Mouse (Mus musculus): ENCODE measurements around the gene Ppp1r14c. TPM values are rescaled to one million over a fixed set of nuclear protein-coding genes. Genes with fewer than 3 reads are reported as not detected.

The Ppp1r14c gene
- polyA plus RNA-seq, 1 experiment from 2014 or later, result 0.08 TPM

DNA sequence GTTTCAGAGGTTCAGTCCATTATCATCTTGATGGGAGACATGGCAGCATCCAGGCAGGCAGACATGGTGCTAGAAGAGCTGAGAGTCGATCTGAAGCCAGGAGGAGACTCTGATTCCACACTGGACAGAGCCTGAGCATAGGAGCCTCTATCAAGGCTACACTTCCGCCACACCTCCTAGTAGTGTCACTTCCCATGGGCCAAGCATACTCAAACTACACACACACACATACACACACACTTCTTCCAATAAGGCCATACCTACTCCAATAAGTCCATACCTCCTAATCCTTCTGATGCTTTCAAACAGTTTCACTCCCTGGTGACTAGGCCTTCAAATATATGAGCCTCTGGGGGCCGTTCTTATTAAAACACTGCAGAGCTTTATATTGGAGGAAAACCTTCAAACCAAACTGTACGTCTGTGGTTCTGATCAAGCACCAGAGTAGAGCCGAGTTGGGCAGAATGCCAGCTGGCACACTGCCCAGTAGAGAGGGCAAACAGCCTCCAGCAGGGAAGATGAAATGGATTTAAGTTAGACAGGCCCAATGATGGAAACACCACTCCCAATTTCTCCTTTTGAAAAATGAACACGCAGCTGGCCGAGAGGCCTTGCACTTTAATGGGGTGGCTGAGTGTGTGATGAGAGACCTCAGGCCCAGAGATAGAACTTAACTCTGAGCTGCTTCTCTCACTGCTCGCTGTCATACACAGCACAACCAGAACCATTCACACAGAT is 141.8 kb downstream of the Ppp1r14c start:
- H3K36me3 ChIP-seq (replicated peaks; ENCODE audit: insufficient read depth, low read length), result no peaks in the 10 kb centered on the region
- no peak overlapping the region for H3K4me2 ChIP-seq (ENCODE audit: low read depth, low read length)
- no peaks in the 10 kb centered on the region for H3K4me1 ChIP-seq (ENCODE audit: insufficient read depth)
- H3K9ac ChIP-seq (replicated peaks), result no peak overlapping the region
- H3K9me3 ChIP-seq (ENCODE audit: low read length), result no peaks in the 10 kb centered on the region
- peak; percentile 75 for DNase-seq
- no peak for TF ChIP-seq EP300 (IDR thresholded peaks at IDR 0.05; ENCODE audit: low read depth)
- no peak for TF ChIP-seq CTCF (IDR thresholded peaks at IDR 0.05; ENCODE audit: low read depth)
- no peak overlapping the region for H3K4me3 ChIP-seq (ENCODE audit: low read depth, low read length)
- no peaks in the 10 kb centered on the region for H3K27me3 ChIP-seq (ENCODE audit: insufficient read depth, low read length)
- 59% methylated on average over 8 of the region's 8 CpGs for WGBS (ENCODE audit: insufficient replicate concordance)
- H3K27ac ChIP-seq (ENCODE audit: low read depth), result no peak overlapping the region
- ATAC-seq, result no peak

DNA sequence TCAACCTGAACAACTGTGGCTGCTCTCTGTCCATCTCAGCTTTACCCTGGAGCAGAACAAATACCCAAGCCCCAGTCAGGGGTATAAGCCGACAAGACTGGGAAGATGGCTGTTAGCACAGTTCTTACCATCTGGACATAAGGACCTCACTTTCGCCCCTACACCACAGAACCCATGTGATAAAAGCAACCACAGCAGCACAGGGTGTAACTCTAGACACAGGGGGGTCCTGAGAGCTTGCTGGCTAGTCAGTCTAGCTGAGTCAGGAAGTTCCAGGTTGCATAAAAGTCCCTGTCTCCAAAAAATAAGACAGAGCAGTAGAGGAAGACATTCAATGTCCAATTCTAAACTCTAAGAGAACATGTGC is 142.3 kb downstream of the Ppp1r14c start:
- Histone ChIP-seq H3K27ac (ENCODE audit: low read depth) (no peak overlapping the region), H3K27me3 (ENCODE audit: insufficient read depth, low read length) (no peaks in the 10 kb centered on the region), H3K4me2 (ENCODE audit: low read depth, low read length) (no peak overlapping the region), H3K4me3 (ENCODE audit: low read depth, low read length) (no peak overlapping the region), H3K9me3 (ENCODE audit: low read length) (no peaks in the 10 kb centered on the region), H3K9ac (replicated peaks) (no peak overlapping the region), H3K36me3 (replicated peaks; ENCODE audit: insufficient read depth, low read length) (no peaks in the 10 kb centered on the region), H3K4me1 (ENCODE audit: insufficient read depth) (no peaks in the 10 kb centered on the region)
- TF ChIP-seq EP300 (IDR thresholded peaks at IDR 0.05; ENCODE audit: low read depth) (no peak), CTCF (IDR thresholded peaks at IDR 0.05; ENCODE audit: low read depth) (no peak)
- DNase-seq, result no peak
- no peak for ATAC-seq
- WGBS (ENCODE audit: insufficient replicate concordance), result 72% methylated on average over 2 of the region's 2 CpGs

DNA sequence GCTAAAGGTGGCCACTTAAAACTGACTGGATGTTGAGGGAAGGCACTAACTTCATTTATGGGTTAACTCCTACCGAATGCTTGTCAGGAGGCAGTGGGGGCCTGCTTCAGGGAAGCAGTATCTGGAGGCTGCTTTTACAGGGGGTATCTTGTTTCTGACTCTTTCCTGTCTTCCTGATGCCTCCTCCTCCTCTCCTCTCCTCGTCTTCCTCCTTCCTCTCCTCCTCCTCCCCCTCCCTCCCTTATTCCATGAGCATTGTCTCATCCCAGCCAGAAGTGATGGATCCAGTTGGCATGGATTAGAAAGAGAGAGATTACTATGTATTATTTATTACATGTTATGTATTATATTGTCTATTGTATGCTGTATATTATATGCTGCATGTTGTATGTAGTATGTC is 142.9 kb downstream of the Ppp1r14c start:
- H3K27me3 ChIP-seq (ENCODE audit: insufficient read depth, low read length), result no peaks in the 10 kb centered on the region

DNA sequence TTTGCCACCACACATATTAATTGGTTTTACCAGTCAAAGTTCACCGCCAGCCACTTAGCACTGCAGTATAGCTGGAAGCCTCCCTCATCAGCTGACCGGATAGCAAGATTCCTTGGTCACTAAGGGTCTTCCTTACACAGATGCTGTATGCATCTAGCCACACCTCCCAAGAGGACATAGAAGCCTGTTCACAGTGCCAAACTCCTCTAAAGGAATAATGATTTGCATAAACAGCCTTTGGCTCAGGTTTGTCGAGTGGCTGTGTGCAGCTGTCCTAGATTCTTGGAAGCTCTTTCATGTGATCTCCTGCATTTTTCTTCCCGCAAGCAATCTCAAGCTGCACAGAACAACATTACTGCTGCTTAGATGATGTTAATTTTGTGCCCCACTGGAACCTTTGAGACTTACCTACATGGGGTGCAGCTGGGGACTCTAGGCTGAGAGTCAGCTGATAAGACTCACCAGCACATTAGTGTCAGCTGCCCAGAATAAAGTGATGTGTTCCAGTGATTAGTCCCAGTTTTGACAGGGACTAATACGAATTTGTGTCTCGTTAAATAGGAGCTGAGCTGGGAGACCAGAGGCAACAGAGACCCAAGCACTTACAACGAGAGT is 143.9 kb downstream of the Ppp1r14c start:
- 72% methylated on average over 7 of the region's 7 CpGs for WGBS (ENCODE audit: insufficient replicate concordance)
- no peak overlapping the region for H3K27ac ChIP-seq (ENCODE audit: low read depth)
- H3K9ac ChIP-seq (replicated peaks), result no peak overlapping the region
- no peak for DNase-seq
- no peaks in the 10 kb centered on the region for H3K9me3 ChIP-seq (ENCODE audit: low read length)
- no peaks in the 10 kb centered on the region for H3K36me3 ChIP-seq (replicated peaks; ENCODE audit: insufficient read depth, low read length)
- no peak overlapping the region for H3K4me3 ChIP-seq (ENCODE audit: low read depth, low read length)
- H3K4me1 ChIP-seq (ENCODE audit: insufficient read depth), result no peaks in the 10 kb centered on the region
- H3K27me3 ChIP-seq (ENCODE audit: insufficient read depth, low read length), result no peaks in the 10 kb centered on the region
- no peak for TF ChIP-seq CTCF (IDR thresholded peaks at IDR 0.05; ENCODE audit: low read depth)
- ATAC-seq, result no peak
- no peak overlapping the region for H3K4me2 ChIP-seq (ENCODE audit: low read depth, low read length)

More for the DNA sequence above, 142.9 kb downstream of the Ppp1r14c start:
- Histone ChIP-seq H3K4me1 (ENCODE audit: insufficient read depth) (no peaks in the 10 kb centered on the region), H3K9ac (replicated peaks) (no peak overlapping the region), H3K9me3 (ENCODE audit: low read length) (no peaks in the 10 kb centered on the region), H3K36me3 (replicated peaks; ENCODE audit: insufficient read depth, low read length) (no peaks in the 10 kb centered on the region), H3K4me3 (ENCODE audit: low read depth, low read length) (no peak overlapping the region), H3K27ac (ENCODE audit: low read depth) (no peak overlapping the region), H3K4me2 (ENCODE audit: low read depth, low read length) (no peak overlapping the region)
- TF ChIP-seq CTCF (IDR thresholded peaks at IDR 0.05; ENCODE audit: low read depth), result no peak
- no peak for TF ChIP-seq EP300 (IDR thresholded peaks at IDR 0.05; ENCODE audit: low read depth)
- DNase-seq (no peak), ATAC-seq (no peak)
- 54% methylated on average over 2 of the region's 2 CpGs for WGBS (ENCODE audit: insufficient replicate concordance)

DNA sequence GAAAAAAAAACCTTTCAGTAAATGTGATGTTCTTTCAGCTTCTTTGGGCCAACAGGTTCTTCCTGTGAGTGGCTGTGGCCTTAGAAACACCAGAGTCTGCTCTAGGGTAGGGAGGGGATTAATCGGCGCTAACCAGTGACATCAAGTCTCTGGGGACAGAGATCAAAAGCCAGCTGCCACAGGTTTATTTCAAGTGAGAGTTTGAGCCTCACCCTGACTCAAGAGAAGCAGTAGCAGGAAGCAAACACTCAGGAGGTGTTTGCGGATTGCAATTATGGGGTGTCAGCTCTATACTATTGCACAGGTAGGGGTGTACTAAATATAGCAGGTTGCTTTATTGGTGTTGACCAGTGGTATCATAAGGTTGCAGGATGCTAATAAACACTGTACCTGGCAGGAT is 144.6 kb downstream of the Ppp1r14c start:
- H3K4me2 ChIP-seq (ENCODE audit: low read depth, low read length), result no peak overlapping the region
- H3K9ac ChIP-seq (replicated peaks), result no peak overlapping the region
- no peaks in the 10 kb centered on the region for H3K27me3 ChIP-seq (ENCODE audit: insufficient read depth, low read length)
- H3K4me3 ChIP-seq (ENCODE audit: low read depth, low read length), result no peak overlapping the region
- H3K36me3 ChIP-seq (replicated peaks; ENCODE audit: insufficient read depth, low read length), result no peaks in the 10 kb centered on the region
- no peaks in the 10 kb centered on the region for H3K9me3 ChIP-seq (ENCODE audit: low read length)
- H3K27ac ChIP-seq (ENCODE audit: low read depth), result no peak overlapping the region
- 75% methylated on average over 3 of the region's 3 CpGs for WGBS (ENCODE audit: insufficient replicate concordance)
- DNase-seq (no peak), ATAC-seq (no peak)
- no peaks in the 10 kb centered on the region for H3K4me1 ChIP-seq (ENCODE audit: insufficient read depth)
- TF ChIP-seq CTCF (IDR thresholded peaks at IDR 0.05; ENCODE audit: low read depth) (no peak), EP300 (IDR thresholded peaks at IDR 0.05; ENCODE audit: low read depth) (no peak)

DNA sequence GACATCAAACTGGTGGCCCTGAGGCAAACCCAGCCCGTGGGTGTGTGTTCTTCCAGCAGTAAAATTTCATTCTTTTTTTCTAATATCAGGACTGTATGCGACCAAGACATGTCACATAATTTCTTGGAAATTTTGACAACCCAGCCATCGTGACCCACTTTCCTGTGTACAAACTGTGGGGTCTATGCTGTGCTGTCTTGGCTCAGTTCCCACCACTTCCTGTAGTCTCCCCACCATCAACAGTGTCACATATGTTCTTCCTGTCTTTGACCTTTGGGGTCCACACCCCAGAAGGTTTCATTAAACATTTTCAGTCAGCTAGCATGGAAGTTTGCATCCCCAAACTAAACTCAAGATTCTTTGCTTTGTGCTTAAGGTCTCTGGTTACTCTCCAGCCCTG is 145.5 kb downstream of the Ppp1r14c start:
- Histone ChIP-seq H3K4me2 (ENCODE audit: low read depth, low read length) (no peak overlapping the region), H3K4me3 (ENCODE audit: low read depth, low read length) (no peak overlapping the region), H3K9ac (replicated peaks) (no peak overlapping the region), H3K4me1 (ENCODE audit: insufficient read depth) (no peaks in the 10 kb centered on the region), H3K27ac (ENCODE audit: low read depth) (no peak overlapping the region), H3K27me3 (ENCODE audit: insufficient read depth, low read length) (no peaks in the 10 kb centered on the region), H3K9me3 (ENCODE audit: low read length) (no peaks in the 10 kb centered on the region), H3K36me3 (replicated peaks; ENCODE audit: insufficient read depth, low read length) (no peaks in the 10 kb centered on the region)
- no peak for DNase-seq
- TF ChIP-seq CTCF (IDR thresholded peaks at IDR 0.05; ENCODE audit: low read depth) (no peak), EP300 (IDR thresholded peaks at IDR 0.05; ENCODE audit: low read depth) (no peak)
- 52% methylated on average over 3 of the region's 3 CpGs for WGBS (ENCODE audit: insufficient replicate concordance)
- ATAC-seq, result no peak

All from liver, postnatal 0 days (tissue).